Mouse (Mus musculus) lung, embryonic 15.5 days (tissue): ENCODE measurements around the gene Upk3b. TPM values are rescaled to one million over a fixed set of nuclear protein-coding genes. Genes with fewer than 3 reads are reported as not detected.

Experiments
- ATAC-seq: fragments of 200-750 bp; cut with Nextera tagmentation; 2 replicates; pipeline ENCODE4 v1.8.0; 2017; ENCODE audit warnings: moderate number of reproducible peaks, borderline replicate concordance; ENCODE audit not compliant: low FRiP score, low TSS enrichment; ENCODE audit errors: extremely low read depth
- H3K27ac ChIP-seq: fragments of 300-500 bp; sonication (generic); 2 replicates; pipeline ENCODE4 v1.5.1; 2015; ENCODE audit warnings: moderate library complexity, mild to moderate bottlenecking, inconsistent platforms
- H3K27me3 ChIP-seq: fragments of 300-500 bp; sonication (generic); 2 replicates; pipeline ENCODE4 v1.6.1; 2015; ENCODE audit warnings: inconsistent platforms
- H3K36me3 ChIP-seq: fragments of 300-500 bp; sonication (generic); 2 replicates; pipeline ENCODE4 v1.6.1; 2015; ENCODE audit warnings: inconsistent platforms
- H3K4me1 ChIP-seq: fragments of 300-500 bp; sonication (generic); 2 replicates; pipeline ENCODE4 v1.6.1; 2015; ENCODE audit warnings: inconsistent platforms
- H3K4me2 ChIP-seq: fragments of 300-500 bp; sonication (generic); 2 replicates; pipeline ENCODE4 v1.6.1; 2015; ENCODE audit warnings: inconsistent platforms, mild to moderate bottlenecking, moderate library complexity
- H3K4me3 ChIP-seq: fragments of 300-500 bp; sonication (generic); 2 replicates; pipeline ENCODE4 v1.5.1; 2015; ENCODE audit warnings: mild to moderate bottlenecking, inconsistent platforms
- H3K9ac ChIP-seq: fragments of 300-500 bp; sonication (generic); 2 replicates; pipeline ENCODE4 v1.6.1; 2015; ENCODE audit warnings: inconsistent platforms
- H3K9me3 ChIP-seq: fragments of 300-500 bp; sonication (generic); 2 replicates; pipeline ENCODE4 v1.6.1; 2016; ENCODE audit warnings: inconsistent platforms
- WGBS: fragments of 180-500 bp; shearing (Covaris S2); methylation state at CpG from one replicate; pipeline ENCODE4 v1.1.7; 2015; 5-methylcytosine and 5-hydroxymethylcytosine counted together
- polyA plus RNA-seq: library from polyadenylated mRNA; unstranded; fragments of >200 nt; fragmentation: Nextera tagmentation; extraction: Ambion mirVana; gene quantifications from 2 replicates; pipeline ENCODE4 v1.2.1, GENCODE M21; 2015

Gene Upk3b
- polyA plus RNA-seq, 1 experiment from 2014 or later = 27.8 TPM

- Histone ChIP-seq H3K4me2 (no peak overlapping the region), H3K27ac (no peak overlapping the region), H3K4me3 (no peak overlapping the region), H3K9ac (no peak overlapping the region), H3K4me1 (peaks cover 23% of the 10 kb centered on the region), H3K36me3 (no peaks in the 10 kb centered on the region), H3K27me3 (peaks cover 17% of the 10 kb centered on the region; the same call in 1 of the 2 replicates), H3K9me3 (no peaks in the 10 kb centered on the region)
- WGBS = 69% methylated on average over 4 of the region's 4 CpGs
- ATAC-seq = no peak
These were observed 44.0 kb downstream of the Upk3b start for GRCm38 (mm10) chr5:136082345-136082744.

GRCm38 (mm10) chr5:136083669-136084107 is 45.4 kb downstream of the Upk3b start, which contains the start of gene Rasa4:
TSS of gene Rasa4 (plus strand) at chr5:136083916.
- 0% methylated on average over 25 of the region's 28 CpGs for WGBS
- Histone ChIP-seq H3K36me3 (no peaks in the 10 kb centered on the region), H3K9me3 (no peaks in the 10 kb centered on the region), H3K4me3 (peak within 1 kb of the TSS; percentile 61), H3K4me2 (peak within 1 kb of the TSS; percentile 99), H3K27ac (no peak within 1 kb of the TSS), H3K9ac (peak within 1 kb of the TSS; percentile 60), H3K27me3 (peaks cover 17% of the 10 kb centered on the region; the same call in 1 of the 2 replicates), H3K4me1 (peaks cover 23% of the 10 kb centered on the region)
- peak; percentile 97 for ATAC-seq

GRCm38 (mm10) chr5:136084144-136084881 is 46.0 kb downstream of the Upk3b start:
- H3K9me3 ChIP-seq = no peaks in the 10 kb centered on the region
- H3K27me3 ChIP-seq = peaks cover 17% of the 10 kb centered on the region; the same call in 1 of the 2 replicates
- peaks cover 23% of the 10 kb centered on the region for H3K4me1 ChIP-seq
- H3K9ac ChIP-seq = peak overlapping the region; percentile 60
- peak overlapping the region; percentile 99 for H3K4me2 ChIP-seq
- no peak overlapping the region for H3K27ac ChIP-seq
- ATAC-seq = peak; percentile 8; the same call in 1 of the 2 replicates
- 3% methylated on average over 23 of the region's 23 CpGs for WGBS
- no peaks in the 10 kb centered on the region for H3K36me3 ChIP-seq
- peak overlapping the region; percentile 61 for H3K4me3 ChIP-seq

- Histone ChIP-seq H3K27ac (no peak overlapping the region), H3K4me1 (peaks cover 23% of the 10 kb centered on the region), H3K9ac (no peak overlapping the region), H3K27me3 (peaks cover 17% of the 10 kb centered on the region; the same call in 1 of the 2 replicates), H3K4me3 (peak overlapping the region; percentile 61), H3K9me3 (no peaks in the 10 kb centered on the region), H3K4me2 (peak overlapping the region; percentile 99), H3K36me3 (no peaks in the 10 kb centered on the region)
- no peak for ATAC-seq
- 20% methylated on average over 21 of the region's 21 CpGs for WGBS
These were observed 46.8 kb downstream of the Upk3b start for GRCm38 (mm10) chr5:136084891-136085651.

- Histone ChIP-seq H3K4me2 (no peak overlapping the region), H3K9me3 (no peaks in the 10 kb centered on the region), H3K27me3 (peaks cover 17% of the 10 kb centered on the region; the same call in 1 of the 2 replicates), H3K4me3 (no peak overlapping the region), H3K9ac (no peak overlapping the region), H3K27ac (no peak overlapping the region), H3K36me3 (no peaks in the 10 kb centered on the region), H3K4me1 (peaks cover 23% of the 10 kb centered on the region)
- WGBS = 84% methylated on average over 8 of the region's 8 CpGs
- no peak for ATAC-seq
These were observed 48.0 kb downstream of the Upk3b start for GRCm38 (mm10) chr5:136086290-136086689.

GRCm38 (mm10) chr5:136088821-136089575 is 50.7 kb downstream of the Upk3b start:
- no peak for ATAC-seq

GRCm38 (mm10) chr5:136091927-136092326 is 53.6 kb downstream of the Upk3b start:
- Histone ChIP-seq H3K4me1 (no peaks in the 10 kb centered on the region), H3K4me2 (no peak overlapping the region), H3K9ac (no peak overlapping the region), H3K4me3 (no peak overlapping the region), H3K36me3 (no peaks in the 10 kb centered on the region), H3K27ac (no peak overlapping the region), H3K27me3 (no peaks in the 10 kb centered on the region; the same call in 1 of the 2 replicates), H3K9me3 (no peaks in the 10 kb centered on the region)
- WGBS = 61% methylated on average over 5 of the region's 5 CpGs
- no peak for ATAC-seq

More at GRCm38 (mm10) chr5:136088821-136089575, 50.7 kb downstream of the Upk3b start:
- Histone ChIP-seq H3K4me3 (no peak overlapping the region), H3K4me1 (peaks cover 16% of the 10 kb centered on the region), H3K27ac (no peak overlapping the region), H3K4me2 (no peak overlapping the region), H3K36me3 (no peaks in the 10 kb centered on the region), H3K27me3 (peaks cover 16% of the 10 kb centered on the region; the same call in 1 of the 2 replicates), H3K9me3 (no peaks in the 10 kb centered on the region), H3K9ac (no peak overlapping the region)
- 17% methylated on average over 14 of the region's 14 CpGs for WGBS

GRCm38 (mm10) chr5:136094249-136095010 is 56.1 kb downstream of the Upk3b start:
- H3K27me3 ChIP-seq = no peaks in the 10 kb centered on the region
- H3K9ac ChIP-seq = no peak overlapping the region
- H3K4me1 ChIP-seq = no peaks in the 10 kb centered on the region
- H3K9me3 ChIP-seq = no peaks in the 10 kb centered on the region
- WGBS = 60% methylated on average over 8 of the region's 8 CpGs
- no peak overlapping the region for H3K4me2 ChIP-seq
- H3K27ac ChIP-seq = no peak overlapping the region
- no peak for ATAC-seq
- H3K4me3 ChIP-seq = no peak overlapping the region
- H3K36me3 ChIP-seq = no peaks in the 10 kb centered on the region

GRCm38 (mm10) chr5:136095089-136095488 is 56.8 kb downstream of the Upk3b start:
- no peak overlapping the region for H3K4me2 ChIP-seq
- no peaks in the 10 kb centered on the region for H3K27me3 ChIP-seq
- H3K27ac ChIP-seq = no peak overlapping the region
- no peaks in the 10 kb centered on the region for H3K9me3 ChIP-seq
- no peaks in the 10 kb centered on the region for H3K4me1 ChIP-seq
- 61% methylated on average over 7 of the region's 7 CpGs for WGBS
- H3K4me3 ChIP-seq = no peak overlapping the region
- no peak overlapping the region for H3K9ac ChIP-seq
- ATAC-seq = no peak
- H3K36me3 ChIP-seq = no peaks in the 10 kb centered on the region
